Mouse (Mus musculus) neutrophil, adult 83 days (primary cell): Measurements from ENCODE around the gene Foxn1. TPM values are rescaled to one million over a fixed set of nuclear protein-coding genes. Genes with fewer than 3 reads are reported as not detected.

Source experiments
- total RNA-seq, 2 experiments: library from RNA; stranded (reverse); gene quantifications; one replicate each; pipeline ENCODE4 v1.2.4; 2023

Gene Foxn1
- under 1 TPM in 1 of 2 experiments, not detected in 1; 0.15 TPM for total RNA-seq

DNA sequence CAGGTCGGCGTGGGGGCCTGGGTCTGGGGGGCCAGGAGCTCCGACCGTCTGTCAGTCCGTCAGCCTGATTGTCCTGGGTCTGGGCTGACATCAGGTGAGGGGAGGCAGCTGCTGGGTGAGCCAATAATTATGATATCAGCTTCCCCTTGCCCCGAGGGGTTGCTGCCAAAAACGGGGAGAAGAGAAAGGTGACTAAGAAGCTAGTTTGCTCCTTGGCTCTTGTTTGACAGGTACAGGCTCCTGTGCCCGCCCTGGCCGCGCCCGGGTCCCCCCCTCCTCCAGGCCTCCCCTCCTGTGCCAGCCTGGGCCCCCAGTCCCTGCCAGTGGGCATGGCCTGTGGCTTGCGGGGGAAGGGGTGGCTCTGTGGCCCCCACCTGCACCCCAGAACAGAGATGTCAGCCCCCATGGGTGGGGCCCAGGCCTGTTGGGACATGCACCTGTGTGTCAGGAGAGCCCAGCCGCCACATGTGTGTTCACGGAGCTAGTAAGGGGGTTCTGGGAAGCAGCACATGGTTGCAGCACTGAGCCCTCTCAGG lies at the start of gene Foxn1:
TSS of gene Foxn1 (minus strand) at position 51 of the 536 bp plus-strand sequence.

GRCm38 (mm10) chr11:78422055-78422819 lies 35.9 kb upstream of the Foxn1 start, which contains the start of gene Slc13a2:
Gene Slc13a2 (minus strand): TSS chr11:78422217.

GRCm38 (mm10) chr11:78343381-78344327 lies 42.7 kb downstream of the Foxn1 start, which contains the start of gene Unc119:
Gene Unc119 (plus strand): TSS chr11:78343482.

DNA sequence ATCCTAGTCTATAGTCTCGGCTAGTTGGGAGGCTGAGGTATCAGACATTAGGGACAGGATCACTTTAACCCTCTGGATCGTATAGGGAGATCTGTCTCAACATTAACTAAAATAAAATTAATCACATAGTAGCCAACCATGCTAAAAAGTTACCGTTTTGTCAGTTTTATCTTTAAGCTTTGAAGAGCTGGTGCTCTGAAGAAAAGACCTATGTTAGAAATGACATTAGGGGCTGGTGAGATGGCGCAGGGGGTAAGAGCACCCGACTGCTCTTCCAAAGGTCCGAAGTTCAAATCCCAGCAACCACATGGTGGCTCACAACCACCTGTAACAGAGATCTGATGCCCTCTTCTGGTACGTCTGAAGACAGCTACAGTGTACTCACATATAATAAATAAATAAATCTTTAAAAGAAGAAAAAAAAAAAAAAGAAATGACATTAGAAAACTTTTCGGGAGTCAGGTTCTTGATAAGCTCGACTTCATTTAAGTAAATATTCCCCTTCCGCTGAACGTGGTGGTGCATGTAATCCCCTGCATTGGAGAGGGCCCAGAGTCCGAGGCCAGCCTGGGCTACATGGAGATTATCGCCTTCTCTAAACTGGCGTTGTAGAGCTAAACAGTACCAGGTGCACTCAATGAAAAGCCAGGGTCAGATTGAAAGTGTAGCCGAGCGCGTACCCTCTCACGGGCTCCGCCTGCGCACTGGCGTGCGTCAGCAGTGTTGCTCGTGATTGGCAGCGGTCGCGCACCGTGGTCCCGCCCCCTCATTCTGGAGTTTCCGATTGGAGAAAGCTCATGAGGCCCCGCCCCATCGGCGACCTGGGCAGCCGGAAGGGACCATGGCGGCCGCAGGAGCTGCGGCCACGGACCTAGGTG lies 58.5 kb downstream of the Foxn1 start, which contains the start of gene Pigs:
TSS of gene Pigs (plus strand) at position 782 of the 878 bp plus-strand sequence.

GRCm38 (mm10) chr11:78322860-78323259 lies 63.5 kb downstream of the Foxn1 start, which contains the start of gene Aldoc:
Gene Aldoc (plus strand): TSS chr11:78322968.

Other genes starting within 250 kb of the Foxn1 start
- gene Traf4, start 221.0 kb downstream of the Foxn1 start, total RNA-seq: 1 to 10 TPM; 6.3 to 8.1 TPM
- 1 to 10 TPM; 4.3 to 7.2 TPM for gene Nek8, start 209.9 kb downstream of the Foxn1 start, total RNA-seq
- gene Tlcd1, start 209.8 kb downstream of the Foxn1 start, total RNA-seq: 1 to 10 TPM; 6.0 to 7.4 TPM
- 1,000 to 10,000 TPM; 1,117 to 1,118 TPM for gene Rpl23a, start 203.0 kb downstream of the Foxn1 start, total RNA-seq
- gene Rab34, start 198.1 kb downstream of the Foxn1 start, total RNA-seq: under 1 TPM in 1 of 2 experiments, not detected in 1; 0.46 TPM
- gene Proca1, start 193.2 kb downstream of the Foxn1 start, total RNA-seq: 1 to 10 TPM; 1.1 to 1.3 TPM
- 10 to 100 TPM; 42.7 to 43.7 TPM for gene Sdf2, start 140.8 kb downstream of the Foxn1 start, total RNA-seq
- 10 to 100 TPM; 40.2 to 42.4 TPM for gene Supt6, start 140.6 kb downstream of the Foxn1 start, total RNA-seq
- gene 2610507B11Rik, start 124.8 kb downstream of the Foxn1 start, total RNA-seq: 10 to 100 TPM; 60.2 to 60.8 TPM
- gene BC030499, start 95.7 kb downstream of the Foxn1 start, total RNA-seq: under 1 TPM; 0.26 to 0.68 TPM
- 10 to 100 TPM; 61.7 to 63.1 TPM for gene Spag5, start 85.0 kb downstream of the Foxn1 start, total RNA-seq
- gene Aldoc, start 63.6 kb downstream of the Foxn1 start, total RNA-seq: 1 to 10 TPM; 2.6 to 3.6 TPM
- 10 to 100 TPM; 37.7 to 40.2 TPM for gene Pigs, start 58.1 kb downstream of the Foxn1 start, total RNA-seq
- gene Unc119, start 43.1 kb downstream of the Foxn1 start, total RNA-seq: 100 to 1,000 TPM; 106 to 112 TPM
- under 1 TPM in 1 of 2 experiments, not detected in 1; 0.22 TPM for gene Slc13a2, start 35.7 kb upstream of the Foxn1 start, total RNA-seq
- 1 to 10 TPM in 1 of 2 experiments, under 1 TPM in 1; 0.79 to 2.1 TPM for gene Slc46a1, start 79.1 kb upstream of the Foxn1 start, total RNA-seq
- gene Sarm1, start 111.2 kb upstream of the Foxn1 start, total RNA-seq: under 1 TPM; 0.29 to 0.35 TPM
- gene Vtn, start 112.5 kb upstream of the Foxn1 start, total RNA-seq: not detected
- not detected for gene Sebox, start 116.9 kb upstream of the Foxn1 start, total RNA-seq
- gene Tmem199, start 125.6 kb upstream of the Foxn1 start, total RNA-seq: 1 to 10 TPM; 8.0 to 9.7 TPM
- 10 to 100 TPM; 20.7 to 23.2 TPM for gene Poldip2, start 125.6 kb upstream of the Foxn1 start, total RNA-seq
- gene Tnfaip1, start 149.8 kb upstream of the Foxn1 start, total RNA-seq: 1 to 10 TPM; 5.8 to 7.1 TPM
- gene Ift20, start 149.8 kb upstream of the Foxn1 start, total RNA-seq: 10 to 100 TPM; 30.1 to 31.4 TPM
- 10 to 100 TPM; 11.5 to 11.6 TPM for gene Tmem97, start 164.2 kb upstream of the Foxn1 start, total RNA-seq